Mouse (Mus musculus) erythroid progenitor cell, adult 5-6 weeks (primary cell): ENCODE results near the gene Yars2. TPM values are rescaled to one million over a fixed set of nuclear protein-coding genes. Genes with fewer than 3 reads are reported as not detected.

Experiments
- total RNA-seq, 2 experiments: library from RNA; stranded (forward) in 1 of 2; stranded (reverse) in 1 of 2; fragments of 150-400 nt in 1 of 2; fragments of 186-747, 209-891 nt in 1 of 2; gene quantifications; 2 replicates each; pipeline versions ENCODE4 v1.2.3 to v1.2.4; 2015 to 2017; ENCODE audit warnings: low replicate concordance in 2 of 2

The Yars2 gene
- total RNA-seq, 2 experiments from 2014 or later: 0.45 to 28.5 TPM

Other genes with a start within 250 kb of the Yars2 start
- not detected in 2 replicates for gene Pkp2, start 89.6 kb upstream of the Yars2 start, total RNA-seq (2015; ENCODE audit: low replicate concordance)
- not detected in 2 replicates for gene Pkp2, start 89.6 kb upstream of the Yars2 start, total RNA-seq (2017; ENCODE audit: low replicate concordance)
- 34.0 and 41.4 TPM in 2 replicates for gene Dnm1l, start 56.0 kb downstream of the Yars2 start, total RNA-seq (2015; ENCODE audit: low replicate concordance)
- 31.9 and 49.2 TPM in 2 replicates for gene Dnm1l, start 56.0 kb downstream of the Yars2 start, total RNA-seq (2017; ENCODE audit: low replicate concordance)